Mouse (Mus musculus) liver, embryonic 13.5 days (tissue): ENCODE results near the gene Kdm4c. TPM values are rescaled to one million over a fixed set of nuclear protein-coding genes. Genes with fewer than 3 reads are reported as not detected.

Experiments
- polyA plus RNA-seq: library from polyadenylated mRNA; unstranded; fragments of >200 nt; fragmentation: Nextera tagmentation; extraction: Ambion mirVana; gene quantifications from 2 replicates; pipeline ENCODE4 v1.2.1, GENCODE M21; 2015

Kdm4c gene
- polyA plus RNA-seq, 1 experiment from 2014 or later, result 4.3 TPM

Other genes with a start within 250 kb of the Kdm4c start
- 0.07 and 0.13 TPM in 2 replicates for gene Frmd3, start 229.1 kb upstream of the Kdm4c start, polyA plus RNA-seq